Comparison of ENCODE assay signal across 24 mouse cellular contexts in the genomic region with DNA sequence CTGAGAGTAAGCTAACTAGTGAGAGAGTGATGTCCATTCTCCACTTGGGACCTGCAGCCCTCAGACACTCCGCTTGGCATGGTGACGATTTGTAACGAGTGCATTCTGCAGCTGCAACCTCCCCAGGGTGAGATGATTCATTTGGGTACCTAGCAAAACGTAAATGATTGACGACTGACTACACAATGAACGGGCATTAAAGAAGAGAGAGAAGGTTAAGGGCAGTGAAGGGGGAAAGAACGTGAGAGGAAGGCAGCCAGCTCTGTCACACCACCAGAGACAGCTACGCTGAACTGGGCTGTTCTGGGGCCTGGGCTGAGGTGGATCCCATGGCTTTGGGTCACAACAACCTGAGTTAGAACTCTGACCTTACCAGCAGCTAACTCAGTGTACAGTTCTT.
A peak's percentile ranks its signal among the peaks of the same experiment; 100 is the strongest.
DNase-seq lines count a peak whose midpoint lies in the region; ATAC-seq and TF ChIP-seq lines count a peak whose summit lies in the region.
"Had no signal": no experiment of that assay in that cellular context is flagged by ENCODE, and none has a peak within 500 bp of the region (broad histone marks: within the 10 kb centered on the region; RNA-seq: fewer than 3 reads in every experiment).

No protein-coding gene starts in this region.

- peaks cover 58% of the 10 kb centered on the region for H3K4me1 ChIP-seq in heart, embryonic 15.5 days (replicated peaks)
- peaks cover 99% of the 10 kb centered on the region for H3K4me1 ChIP-seq in megakaryocyte, embryonic 14.5 days

- no peak for ATAC-seq in heart, embryonic 15.5 days (replicated peaks; ENCODE audit: insufficient number of reproducible peaks, insufficient read depth, low FRiP score, low read depth)
- ATAC-seq in megakaryocyte, adult 5-6 weeks (ENCODE audit: poor library complexity, severe bottlenecking): no peak
- ATAC-seq: intestine, postnatal 0 days; midbrain, embryonic 16.5 days had no signal

- H3K4me2 ChIP-seq in heart, embryonic 15.5 days: no peak overlapping the region
- H3K4me2 ChIP-seq: hindbrain, embryonic 14.5 days; limb, embryonic 15.5 days; liver, embryonic 15.5 days; lung, embryonic 14.5 days; midbrain, embryonic 11.5 days; stomach, embryonic 15.5 days had no signal

- H3K9ac ChIP-seq in heart, embryonic 15.5 days: no peak overlapping the region
- H3K9ac ChIP-seq: hindbrain, embryonic 14.5 days; limb, embryonic 15.5 days; liver, embryonic 15.5 days; lung, embryonic 14.5 days; stomach, embryonic 15.5 days had no signal

- 77% methylated on average over 8 of the region's 8 CpGs for WGBS in heart, embryonic 15.5 days

- no peak for TF ChIP-seq CTCF in gastrocnemius, adult 2 months (IDR thresholded peaks at IDR 0.05)

- intact Hi-C loops in gastrocnemius, adult 2 months (cut with DNase I): no loop called here
- intact Hi-C loops in heart, postnatal 25 days (cut with DNase I): no loop called here

- H3K27ac ChIP-seq in gastrocnemius, adult 2 months: peak overlapping the region; percentile 89
- H3K27ac ChIP-seq in heart, embryonic 15.5 days: peak overlapping the region; percentile 75
- H3K27ac ChIP-seq: hindbrain, embryonic 14.5 days had no signal

- H3K27me3 ChIP-seq in heart, embryonic 15.5 days: no peaks in the 10 kb centered on the region
- no peaks in the 10 kb centered on the region for H3K27me3 ChIP-seq in megakaryocyte, embryonic 14.5 days (replicated peaks)
- H3K27me3 ChIP-seq: limb, embryonic 15.5 days; liver, embryonic 15.5 days; stomach, embryonic 15.5 days had no signal

- H3K9me3 ChIP-seq in heart, embryonic 15.5 days (replicated peaks): no peaks in the 10 kb centered on the region
- H3K9me3 ChIP-seq in megakaryocyte, embryonic 14.5 days: no peaks in the 10 kb centered on the region
- H3K9me3 ChIP-seq: limb, embryonic 15.5 days; liver, embryonic 15.5 days; stomach, embryonic 15.5 days had no signal

- H3K4me3 ChIP-seq in gastrocnemius, adult 2 months: no peak overlapping the region
- H3K4me3 ChIP-seq in heart, embryonic 15.5 days: no peak overlapping the region
- H3K4me3 ChIP-seq in megakaryocyte, embryonic 14.5 days (replicated peaks): peak overlapping the region; percentile 59
- H3K4me3 ChIP-seq: limb, embryonic 15.5 days; liver, embryonic 15.5 days; stomach, embryonic 15.5 days had no signal

- no peaks in the 10 kb centered on the region for H3K36me3 ChIP-seq in heart, embryonic 15.5 days
- peaks cover 93% of the 10 kb centered on the region for H3K36me3 ChIP-seq in megakaryocyte, embryonic 14.5 days (replicated peaks; ENCODE audit: low read length)
- H3K36me3 ChIP-seq: limb, embryonic 15.5 days; liver, embryonic 15.5 days; stomach, embryonic 15.5 days had no signal

- no peak for DNase-seq in gastrocnemius, adult 2 months
- DNase-seq in gastrocnemius, postnatal 25 days: no peak
- DNase-seq in heart, postnatal 25 days (ENCODE audit: low spot score): no peak
- DNase-seq in frontal cortex, postnatal 36 days (ENCODE audit: low spot score in 2 of 2): no peak
- DNase-seq: adrenal gland, postnatal 10 days; B cell, adult 2 months; cerebellum, adult 8-10 months; cerebellum, postnatal 25 days; gastrocnemius, postnatal 36 days; kidney, adult 9 months; kidney, postnatal 10 days; lung, embryonic 14.5 days; lung, postnatal 14 days; right cerebral cortex, postnatal 25 days had no signal
